Mouse (Mus musculus) C2C12 (cell line): ENCODE results near the gene Mtmr2. TPM values are rescaled to one million over a fixed set of nuclear protein-coding genes. Genes with fewer than 3 reads are reported as not detected.

ENCODE experiments used
- H3K27me3 ChIP-seq: one replicate; pipeline ENCODE4 v1.6.1; 2011; ENCODE audit not compliant: control insufficient read depth, insufficient read depth, insufficient read length
- H3K36me3 ChIP-seq: one replicate; pipeline ENCODE4 v1.6.1; 2011; ENCODE audit not compliant: control insufficient read depth, insufficient read depth
- H3K4me3 ChIP-seq: one replicate; pipeline ENCODE4 v1.5.1; 2011; ENCODE audit warnings: mild to moderate bottlenecking, control low read depth; ENCODE audit not compliant: poor library complexity, insufficient read depth, severe bottlenecking
- H3K79me2 ChIP-seq: one replicate; pipeline ENCODE4 v1.6.1; 2011; ENCODE audit not compliant: control insufficient read depth, insufficient read depth
- H3K79me3 ChIP-seq: one replicate; pipeline ENCODE4 v1.6.1; 2011; ENCODE audit warnings: low read depth, control low read depth
- H3ac ChIP-seq: one replicate; pipeline ENCODE3; 2011; ENCODE audit warnings: low read depth; ENCODE audit not compliant: control insufficient read depth, insufficient read length
- CEBPB ChIP-seq: IDR thresholded peaks from one replicate; pipeline ENCODE4 v1.6.1; 2011; ENCODE audit warnings: low read depth, mild to moderate bottlenecking, control low read depth, moderate library complexity
- CTCF ChIP-seq: IDR thresholded peaks from one replicate; pipeline ENCODE4 v1.5.1; 2011; ENCODE audit not compliant: control insufficient read depth, insufficient read depth, insufficient read length
- FOSL1 ChIP-seq: IDR thresholded peaks from one replicate; pipeline ENCODE4 v1.8.0; 2011; ENCODE audit warnings: mild to moderate bottlenecking, low read length; ENCODE audit not compliant: poor library complexity, insufficient read depth, severe bottlenecking
- MAX ChIP-seq: IDR thresholded peaks from one replicate; pipeline ENCODE4 v1.6.1; 2011; ENCODE audit warnings: mild to moderate bottlenecking, control low read depth
- MYOD1 ChIP-seq: IDR thresholded peaks from one replicate; pipeline ENCODE4 v1.6.1; 2011; ENCODE audit warnings: low read depth; ENCODE audit not compliant: control insufficient read depth, insufficient read length
- MYOG ChIP-seq: IDR thresholded peaks from one replicate; pipeline ENCODE4 v1.6.1; 2011; ENCODE audit not compliant: control insufficient read depth, insufficient read length; ENCODE audit errors: extremely low read depth
- USF1 ChIP-seq: IDR thresholded peaks from one replicate; pipeline ENCODE4 v1.6.1; 2011; ENCODE audit warnings: low read depth, mild to moderate bottlenecking, control low read depth, moderate library complexity
- polyA plus RNA-seq: library from polyadenylated mRNA; unstranded; fragments of >200 nt; fragmentation: generic; extraction: Trizol; gene quantifications from one replicate; pipeline ENCODE4 v1.2.1, GENCODE M21; 2012; ENCODE audit warnings: missing spikeins

The Mtmr2 gene
- polyA plus RNA-seq, 1 experiment = 30.8 TPM

DNA sequence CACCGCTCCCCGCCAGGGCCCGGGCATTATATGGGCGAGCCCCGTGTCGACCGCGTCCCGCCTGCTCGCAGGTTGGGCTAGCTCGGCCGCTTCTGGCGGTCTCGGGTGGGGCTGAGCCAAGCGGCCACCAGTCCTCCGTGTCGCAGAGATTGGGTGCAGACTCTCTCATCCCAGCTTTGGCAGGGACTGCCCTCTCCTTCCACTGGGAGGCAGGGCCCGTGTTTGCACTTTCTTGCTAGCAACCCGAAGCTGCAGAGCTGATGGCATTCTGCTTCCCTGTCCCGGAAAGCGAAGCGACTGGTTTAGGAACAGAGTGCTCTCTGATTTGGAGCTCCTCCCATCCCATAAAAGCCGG lies 79.9 kb downstream of the Mtmr2 start:
- Histone ChIP-seq H3K27me3 (no peaks in the 10 kb centered on the region), H3ac (peak overlapping the region; percentile 98), H3K79me3 (peaks cover 54% of the 10 kb centered on the region), H3K36me3 (peaks cover 50% of the 10 kb centered on the region), H3K79me2 (peaks cover 73% of the 10 kb centered on the region), H3K4me3 (peak overlapping the region; percentile 61)
- no peak for TF ChIP-seq MYOG
- TF ChIP-seq MAX = no peak
- no peak for TF ChIP-seq USF1
- no peak for TF ChIP-seq MYOD1
- no peak for TF ChIP-seq CTCF
- no peak for TF ChIP-seq FOSL1
- no peak for TF ChIP-seq CEBPB

DNA sequence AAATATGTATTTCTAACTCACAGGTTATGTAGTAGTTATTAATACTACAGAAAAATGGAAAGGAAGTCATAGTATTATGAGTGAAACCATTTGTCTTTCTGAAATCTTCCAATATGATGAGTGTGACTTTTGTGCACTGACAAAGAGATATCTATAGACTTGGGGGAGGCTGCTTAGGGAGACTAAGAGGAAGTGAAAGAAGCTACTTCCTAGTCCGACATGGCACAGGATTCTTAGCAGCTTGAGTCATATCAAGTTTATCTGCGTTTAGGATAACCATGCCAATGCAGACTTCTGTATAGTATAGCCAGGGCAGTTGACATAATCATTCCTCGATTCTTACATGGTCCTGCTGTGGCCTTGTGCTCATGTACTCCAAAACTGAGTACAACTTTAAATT lies 87.0 kb downstream of the Mtmr2 start:
- H3K4me3 ChIP-seq = no peak overlapping the region
- H3K36me3 ChIP-seq = peaks cover 87% of the 10 kb centered on the region
- H3K27me3 ChIP-seq = no peaks in the 10 kb centered on the region
- H3ac ChIP-seq = no peak overlapping the region
- H3K79me3 ChIP-seq = peaks cover 9% of the 10 kb centered on the region
- H3K79me2 ChIP-seq = peaks cover 25% of the 10 kb centered on the region
- no peak for TF ChIP-seq CEBPB
- TF ChIP-seq CTCF = no peak
- no peak for TF ChIP-seq MYOG
- no peak for TF ChIP-seq USF1
- no peak for TF ChIP-seq MYOD1
- no peak for TF ChIP-seq FOSL1
- no peak for TF ChIP-seq MAX

DNA sequence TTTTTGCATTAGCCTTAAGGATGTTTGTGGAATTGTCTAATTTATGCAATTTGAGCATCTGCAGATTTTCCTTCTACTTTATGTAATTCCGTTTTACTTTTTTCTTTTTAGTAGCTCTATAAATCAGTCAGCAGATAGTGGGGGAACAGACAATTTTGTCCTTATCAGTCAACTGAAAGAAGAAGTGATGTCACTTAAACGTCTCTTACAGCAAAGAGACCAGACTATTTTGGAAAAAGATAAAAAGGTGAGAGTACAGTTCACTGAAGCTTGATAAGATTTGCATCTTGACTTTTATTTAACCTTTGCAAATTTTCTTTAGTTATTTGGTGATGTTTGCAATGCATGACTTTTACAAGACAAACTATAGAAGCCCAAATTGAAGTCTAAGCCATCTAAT lies 88.5 kb downstream of the Mtmr2 start:
- H3K79me2 ChIP-seq = peaks cover 16% of the 10 kb centered on the region
- H3ac ChIP-seq = no peak overlapping the region
- TF ChIP-seq CEBPB (no peak), MAX (no peak), CTCF (no peak), MYOD1 (no peak), MYOG (no peak), USF1 (no peak), FOSL1 (no peak)
- H3K27me3 ChIP-seq = no peaks in the 10 kb centered on the region
- H3K4me3 ChIP-seq = no peak overlapping the region
- peaks cover 4% of the 10 kb centered on the region for H3K79me3 ChIP-seq
- peaks cover 88% of the 10 kb centered on the region for H3K36me3 ChIP-seq

DNA sequence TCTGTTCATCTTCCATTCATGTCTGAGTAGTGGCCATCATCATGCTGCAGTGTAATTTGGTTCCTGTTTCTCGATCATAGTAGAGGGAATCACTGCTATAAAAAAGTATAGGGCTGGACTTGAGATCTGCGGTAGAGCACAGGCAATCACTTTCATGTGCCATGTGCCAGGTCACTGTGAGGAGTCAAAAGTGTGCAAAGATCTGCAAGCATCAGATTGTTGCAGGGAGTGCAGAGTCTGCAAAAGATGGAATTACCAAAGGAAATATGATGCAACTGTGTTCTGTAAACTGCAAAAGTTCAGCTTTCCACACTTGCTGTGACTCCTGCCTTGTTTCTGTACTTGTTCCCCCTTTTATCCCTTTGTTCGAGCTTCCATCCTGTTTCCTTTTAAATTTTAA lies 99.4 kb downstream of the Mtmr2 start:
- H3K79me3 ChIP-seq = no peaks in the 10 kb centered on the region
- no peaks in the 10 kb centered on the region for H3K27me3 ChIP-seq
- no peak overlapping the region for H3K4me3 ChIP-seq
- TF ChIP-seq MYOG (no peak), MAX (no peak), CTCF (no peak), FOSL1 (no peak), CEBPB (no peak), USF1 (no peak), MYOD1 (no peak)
- peaks cover 30% of the 10 kb centered on the region for H3K36me3 ChIP-seq
- no peaks in the 10 kb centered on the region for H3K79me2 ChIP-seq
- H3ac ChIP-seq = no peak overlapping the region

DNA sequence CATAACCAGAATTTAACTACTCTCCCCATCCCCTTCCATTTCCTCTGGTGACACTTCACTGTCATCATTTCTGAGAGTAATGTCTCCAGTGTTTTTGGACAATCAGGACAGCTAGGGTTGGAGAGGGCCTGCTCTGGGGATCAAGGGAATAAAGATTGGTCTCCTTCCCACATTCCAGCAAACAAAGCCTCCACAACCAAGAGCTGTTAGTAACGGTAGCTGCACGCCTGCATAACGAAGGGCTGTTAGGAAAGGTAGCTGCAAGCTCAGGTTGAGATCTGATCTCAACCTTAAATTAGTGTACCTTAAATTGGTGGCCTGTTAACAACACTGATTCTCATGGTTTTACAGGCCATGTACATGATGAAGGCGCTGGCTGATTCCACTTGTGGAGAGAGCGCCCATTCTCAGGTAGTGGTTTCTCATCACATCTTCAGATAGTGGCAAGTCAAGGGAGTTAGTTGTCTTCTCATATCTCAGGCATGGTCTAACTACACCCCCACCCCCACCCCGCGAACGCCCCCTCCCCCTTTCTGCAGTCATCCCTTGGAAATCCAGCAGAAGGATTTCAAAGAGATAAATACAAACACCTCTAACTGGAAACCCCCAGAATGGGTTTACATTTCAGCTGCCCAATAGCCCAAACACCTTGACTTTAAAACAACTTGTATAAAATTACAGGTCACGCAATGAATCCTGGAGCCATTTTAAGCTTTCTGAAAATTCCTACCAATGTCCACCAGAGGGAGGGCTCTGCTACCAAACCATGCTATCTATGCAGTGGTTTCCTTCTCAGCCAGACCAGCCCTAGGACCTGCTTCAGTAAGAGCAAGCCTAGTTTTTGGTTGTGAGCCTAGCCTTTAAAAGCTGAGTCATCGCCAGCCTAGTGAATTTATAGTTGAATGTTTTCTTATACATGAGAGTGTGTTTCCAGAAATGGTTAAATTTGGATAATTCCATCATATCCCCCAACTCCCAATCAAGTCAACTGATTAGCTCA lies 100.6 kb downstream of the Mtmr2 start:
- Histone ChIP-seq H3ac (no peak overlapping the region), H3K4me3 (no peak overlapping the region), H3K79me3 (no peaks in the 10 kb centered on the region), H3K27me3 (no peaks in the 10 kb centered on the region), H3K36me3 (peaks cover 18% of the 10 kb centered on the region), H3K79me2 (no peaks in the 10 kb centered on the region)
- no peak for TF ChIP-seq MYOD1
- TF ChIP-seq USF1 = no peak
- no peak for TF ChIP-seq CTCF
- TF ChIP-seq CEBPB = no peak
- no peak for TF ChIP-seq FOSL1
- no peak for TF ChIP-seq MAX
- TF ChIP-seq MYOG = no peak
